Mouse (Mus musculus) kidney, embryonic 16.5 days (tissue): Measurements from ENCODE around the gene Brinp2. TPM values are rescaled to one million over a fixed set of nuclear protein-coding genes. Genes with fewer than 3 reads are reported as not detected.

Experiments used
- ATAC-seq: fragments of 200-750 bp; cut with Nextera tagmentation; 2 replicates; pipeline ENCODE4 v1.8.0; 2017; ENCODE audit warnings: moderate TSS enrichment; ENCODE audit not compliant: low FRiP score, low TSS enrichment
- H3K27ac ChIP-seq: fragments of 300-500 bp; sonication (generic); 2 replicates; pipeline ENCODE4 v1.5.1; 2014; ENCODE audit warnings: low read length
- H3K27me3 ChIP-seq: fragments of 300-500 bp; sonication (generic); 2 replicates; pipeline ENCODE4 v1.6.1; 2014; ENCODE audit warnings: low read length, control low read depth, mixed read lengths; ENCODE audit not compliant: insufficient read depth
- H3K36me3 ChIP-seq: fragments of 300-500 bp; sonication (generic); 2 replicates; pipeline ENCODE4 v1.6.1; 2014; ENCODE audit warnings: low read length, control low read depth, mixed read lengths; ENCODE audit not compliant: insufficient read depth
- H3K4me1 ChIP-seq: fragments of 300-500 bp; sonication (generic); 2 replicates; pipeline ENCODE4 v1.6.1; 2014; ENCODE audit warnings: low read length, control low read depth, mixed read lengths; ENCODE audit not compliant: insufficient read depth
- H3K4me2 ChIP-seq: fragments of 300-500 bp; sonication (generic); replicated peaks from 2 replicates; pipeline ENCODE4 v1.6.1; 2014; ENCODE audit warnings: low read depth, low read length
- H3K4me3 ChIP-seq: fragments of 300-500 bp; sonication (generic); 2 replicates; pipeline ENCODE4 v1.5.1; 2014; ENCODE audit warnings: mild to moderate bottlenecking, low read length
- H3K9ac ChIP-seq: fragments of 300-500 bp; sonication (generic); replicated peaks from 2 replicates; pipeline ENCODE4 v1.6.1; 2014; ENCODE audit warnings: low read length
- H3K9me3 ChIP-seq: fragments of 300-500 bp; sonication (generic); 2 replicates; pipeline ENCODE4 v1.6.1; 2016; ENCODE audit warnings: low read length, control low read depth
- WGBS: fragments of 180-500 bp; shearing (Covaris S2); extraction: QIAGEN DNeasy Blood & Tissue Kit; methylation state at CpG from one replicate; pipeline ENCODE4 v1.1.7; 2014; 5-methylcytosine and 5-hydroxymethylcytosine counted together
- polyA plus RNA-seq: library from polyadenylated mRNA; unstranded; fragments of >200 nt; fragmentation: Nextera tagmentation; extraction: Ambion mirVana; gene quantifications from 2 replicates; pipeline ENCODE4 v1.2.1, GENCODE M21; 2015

Brinp2 gene
- polyA plus RNA-seq, result 0.26 and 0.39 TPM in 2 replicates

DNA sequence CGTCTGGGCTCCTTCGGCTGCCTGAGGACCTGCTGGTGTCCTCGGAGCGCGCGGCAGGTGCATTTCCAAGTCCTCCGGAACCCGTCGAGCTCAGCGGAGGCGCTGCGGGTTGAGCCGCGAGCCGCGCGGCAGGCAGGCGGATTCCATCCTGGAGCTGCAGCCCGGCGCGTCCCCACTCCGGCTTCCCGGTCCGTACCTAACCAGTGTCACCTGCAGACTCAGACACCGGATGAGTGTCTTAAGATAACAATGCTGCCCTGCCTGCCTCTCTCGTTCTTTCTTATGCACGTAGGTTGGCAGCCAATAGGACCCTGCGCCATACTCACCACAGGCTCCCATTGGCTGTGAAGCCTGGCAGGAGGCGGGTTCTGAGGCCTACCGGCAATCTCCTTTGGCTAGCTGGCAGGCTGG, at the start of gene Brinp2:
Gene Brinp2 (minus strand): TSS at position 276 of the 411 bp plus-strand sequence.
- Histone ChIP-seq H3K36me3 (no peaks in the 10 kb centered on the region), H3K4me2 (peak within 1 kb of the TSS; percentile 70), H3K27ac (no peak within 1 kb of the TSS), H3K4me3 (peak within 1 kb of the TSS; percentile 55), H3K4me1 (peaks cover 7% of the 10 kb centered on the region), H3K9ac (peak within 1 kb of the TSS; percentile 42), H3K9me3 (no peaks in the 10 kb centered on the region), H3K27me3 (peaks cover 67% of the 10 kb centered on the region)
- peak; percentile 99 for ATAC-seq
- WGBS, result under 1% methylated on average over 30 of the region's 30 CpGs

DNA sequence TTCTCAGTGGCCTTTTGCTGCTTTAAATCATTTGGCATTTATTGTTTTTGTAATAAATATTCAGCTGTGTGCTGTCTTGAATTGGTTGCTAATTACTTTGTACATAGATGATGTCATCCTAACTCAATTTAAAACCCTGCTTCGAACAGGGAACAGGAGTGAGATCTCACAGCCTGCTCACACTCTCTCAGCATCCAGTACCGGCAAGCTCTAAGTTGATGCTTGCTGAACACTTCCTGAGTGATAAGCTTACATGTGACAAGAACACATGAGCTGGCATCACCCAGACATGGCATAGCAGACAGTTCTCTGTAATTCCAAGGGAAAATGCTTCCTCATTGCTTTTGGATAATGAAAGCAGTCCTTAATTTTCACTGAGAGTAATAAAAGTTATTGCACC, 44.8 kb upstream of the Brinp2 start:
- Histone ChIP-seq H3K4me3 (no peak overlapping the region), H3K36me3 (no peaks in the 10 kb centered on the region), H3K4me2 (no peak overlapping the region), H3K4me1 (no peaks in the 10 kb centered on the region), H3K27me3 (no peaks in the 10 kb centered on the region), H3K27ac (no peak overlapping the region), H3K9me3 (no peaks in the 10 kb centered on the region), H3K9ac (no peak overlapping the region)
- 29% methylated on average over 2 of the region's 2 CpGs for WGBS
- no peak for ATAC-seq

DNA sequence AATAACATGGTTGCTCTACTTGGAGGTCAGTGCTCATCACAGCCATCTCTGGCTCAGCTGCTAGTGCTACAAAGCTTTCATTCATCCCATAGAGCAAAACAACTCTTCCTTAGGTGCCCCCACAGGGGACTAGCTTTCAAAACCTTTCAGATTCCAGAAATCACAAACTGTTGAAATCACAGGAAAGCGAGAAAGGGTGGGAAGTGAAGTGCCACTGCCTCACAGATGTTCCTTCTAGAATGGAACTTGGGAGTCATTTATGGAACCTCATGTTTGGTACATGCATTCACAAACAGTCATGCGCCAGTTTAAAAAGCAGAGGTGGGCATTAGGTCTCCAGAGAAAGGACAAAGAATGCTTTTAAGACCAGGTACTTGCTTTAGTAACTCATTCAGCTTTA, 40.9 kb upstream of the Brinp2 start:
- H3K9ac ChIP-seq, result no peak overlapping the region
- no peak for ATAC-seq
- no peak overlapping the region for H3K4me2 ChIP-seq
- no peaks in the 10 kb centered on the region for H3K4me1 ChIP-seq
- WGBS, result 87% methylated on average over 2 of the region's 2 CpGs
- H3K36me3 ChIP-seq, result no peaks in the 10 kb centered on the region
- H3K4me3 ChIP-seq, result no peak overlapping the region
- H3K9me3 ChIP-seq, result no peaks in the 10 kb centered on the region
- H3K27ac ChIP-seq, result no peak overlapping the region
- no peaks in the 10 kb centered on the region for H3K27me3 ChIP-seq

DNA sequence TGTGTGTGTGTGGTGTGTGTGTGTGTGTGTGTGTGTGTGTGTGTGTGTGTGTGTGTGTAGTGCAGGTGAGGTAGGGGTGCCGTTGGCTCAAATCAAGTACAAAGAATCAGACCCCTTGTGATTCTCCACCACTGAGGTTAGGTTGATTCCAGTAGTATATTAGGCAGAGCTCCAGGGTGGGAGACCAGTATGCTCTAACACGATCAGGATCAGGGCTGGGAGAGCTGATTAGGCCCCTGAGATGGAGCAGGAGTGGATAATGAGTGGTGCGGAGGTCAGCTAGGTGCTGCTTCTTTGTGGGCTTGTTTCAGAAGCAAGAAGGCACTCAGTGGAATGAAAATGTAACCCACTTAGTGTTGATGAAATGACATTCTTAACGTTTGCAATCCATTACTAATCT, 34.6 kb upstream of the Brinp2 start:
- H3K36me3 ChIP-seq, result no peaks in the 10 kb centered on the region
- H3K9ac ChIP-seq, result no peak overlapping the region
- no peak overlapping the region for H3K27ac ChIP-seq
- no peak overlapping the region for H3K4me3 ChIP-seq
- WGBS, result 77% methylated on average over 4 of the region's 4 CpGs
- H3K27me3 ChIP-seq, result no peaks in the 10 kb centered on the region
- no peaks in the 10 kb centered on the region for H3K4me1 ChIP-seq
- ATAC-seq, result no peak
- no peaks in the 10 kb centered on the region for H3K9me3 ChIP-seq
- H3K4me2 ChIP-seq, result no peak overlapping the region

DNA sequence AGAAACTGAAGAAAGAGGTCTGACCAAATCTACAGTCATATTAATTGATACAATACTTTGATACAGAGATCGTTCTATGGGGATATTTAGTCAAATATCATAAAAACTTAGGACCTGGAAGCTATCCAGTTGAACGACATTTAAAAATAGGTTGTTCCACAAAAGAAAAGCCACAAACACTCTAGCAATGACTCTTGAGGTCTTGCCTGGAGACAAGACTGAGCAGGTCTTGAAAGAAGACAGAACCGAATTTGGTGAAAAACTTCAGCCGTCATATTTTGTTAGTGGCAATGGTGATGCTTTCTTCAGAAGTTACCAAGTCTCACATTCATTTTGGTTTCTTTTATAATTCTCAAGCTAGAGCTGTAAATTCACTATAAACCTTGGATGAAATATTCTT, 32.9 kb upstream of the Brinp2 start:
- no peaks in the 10 kb centered on the region for H3K36me3 ChIP-seq
- H3K9me3 ChIP-seq, result no peaks in the 10 kb centered on the region
- no peak overlapping the region for H3K9ac ChIP-seq
- no peaks in the 10 kb centered on the region for H3K4me1 ChIP-seq
- no peaks in the 10 kb centered on the region for H3K27me3 ChIP-seq
- H3K4me3 ChIP-seq, result no peak overlapping the region
- ATAC-seq, result no peak
- 95% methylated on average over 4 of the region's 4 CpGs for WGBS
- no peak overlapping the region for H3K4me2 ChIP-seq
- no peak overlapping the region for H3K27ac ChIP-seq

DNA sequence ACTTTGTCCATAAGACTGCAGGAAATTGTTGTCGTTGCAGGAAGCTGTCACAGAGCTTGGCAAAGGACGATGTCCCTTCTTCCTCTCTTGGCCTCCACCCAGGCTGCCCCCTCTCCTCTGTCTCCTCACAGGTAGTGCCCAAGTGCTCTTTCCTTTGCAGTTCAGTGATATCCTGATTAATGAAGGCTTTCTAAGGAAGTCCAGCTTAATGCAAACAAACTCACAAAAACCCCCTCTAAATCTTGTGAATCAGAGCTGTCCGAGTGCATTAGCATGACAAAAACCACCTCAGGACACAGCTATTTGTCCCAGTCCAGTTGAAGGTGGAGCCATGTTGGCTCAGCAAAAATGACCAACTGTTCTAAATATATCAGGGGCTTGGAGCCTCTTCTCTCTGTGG, 30.7 kb upstream of the Brinp2 start:
- no peaks in the 10 kb centered on the region for H3K9me3 ChIP-seq
- no peak overlapping the region for H3K4me3 ChIP-seq
- no peak overlapping the region for H3K4me2 ChIP-seq
- 0 out of 2 replicates have a peak, but pooled peaks cover 4% of the 10 kb centered on the region for H3K4me1 ChIP-seq
- H3K27me3 ChIP-seq, result no peaks in the 10 kb centered on the region
- peak; percentile 39; the same call in 1 of the 2 replicates for ATAC-seq
- H3K36me3 ChIP-seq, result no peaks in the 10 kb centered on the region
- H3K27ac ChIP-seq, result no peak overlapping the region
- H3K9ac ChIP-seq, result no peak overlapping the region
- WGBS, result 18% methylated on average over 3 of the region's 3 CpGs

DNA sequence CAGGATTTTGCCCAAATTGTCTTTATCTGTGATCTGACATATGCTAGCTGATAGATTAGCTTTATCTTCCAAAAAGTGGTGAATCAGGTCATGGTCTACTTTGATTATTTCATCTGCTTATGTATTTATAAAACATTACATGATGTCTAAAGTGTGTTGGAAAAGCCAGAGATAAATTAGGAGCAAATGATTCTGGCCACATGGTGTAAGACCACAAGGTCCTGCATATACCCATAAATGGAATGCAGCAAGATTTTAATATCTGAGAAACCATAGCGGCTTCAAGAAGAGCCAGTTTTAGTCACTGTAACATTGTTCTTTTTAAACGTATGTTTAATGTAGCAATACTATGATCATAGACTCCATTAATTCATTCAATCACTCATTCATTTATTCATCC, 29.2 kb upstream of the Brinp2 start:
- no peaks in the 10 kb centered on the region for H3K27me3 ChIP-seq
- WGBS, result 93% methylated on average over 2 of the region's 2 CpGs
- 0 out of 2 replicates have a peak, but pooled peaks cover 4% of the 10 kb centered on the region for H3K4me1 ChIP-seq
- H3K9me3 ChIP-seq, result no peaks in the 10 kb centered on the region
- H3K36me3 ChIP-seq, result no peaks in the 10 kb centered on the region
- no peak overlapping the region for H3K4me3 ChIP-seq
- no peak overlapping the region for H3K27ac ChIP-seq
- no peak overlapping the region for H3K4me2 ChIP-seq
- no peak for ATAC-seq
- H3K9ac ChIP-seq, result no peak overlapping the region

DNA sequence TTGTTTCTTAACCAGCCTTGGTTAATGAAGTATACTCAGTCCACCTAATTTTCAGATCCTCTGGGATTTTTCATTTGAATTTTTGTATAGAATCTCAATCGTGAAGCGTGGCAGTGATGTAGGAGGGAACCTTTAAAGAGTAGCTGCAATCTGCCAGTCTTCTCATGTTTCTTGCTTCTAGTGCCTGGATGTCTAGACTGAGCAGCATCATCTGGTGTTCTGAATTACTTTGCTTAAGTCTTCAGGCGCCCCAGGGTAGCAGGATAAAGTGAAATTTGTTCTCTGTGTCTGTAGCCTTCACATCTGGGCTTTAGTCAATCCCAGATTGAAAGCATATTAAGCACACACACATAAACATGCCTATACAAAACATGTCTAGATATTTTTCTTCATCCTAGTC, 27.1 kb upstream of the Brinp2 start:
- H3K27me3 ChIP-seq, result no peaks in the 10 kb centered on the region
- H3K27ac ChIP-seq, result no peak overlapping the region
- WGBS, result 46% methylated on average over 3 of the region's 3 CpGs
- no peak overlapping the region for H3K9ac ChIP-seq
- H3K36me3 ChIP-seq, result no peaks in the 10 kb centered on the region
- no peak for ATAC-seq
- no peak overlapping the region for H3K4me3 ChIP-seq
- H3K4me1 ChIP-seq, result 0 out of 2 replicates have a peak, but pooled peaks cover 4% of the 10 kb centered on the region
- no peak overlapping the region for H3K4me2 ChIP-seq
- no peaks in the 10 kb centered on the region for H3K9me3 ChIP-seq

DNA sequence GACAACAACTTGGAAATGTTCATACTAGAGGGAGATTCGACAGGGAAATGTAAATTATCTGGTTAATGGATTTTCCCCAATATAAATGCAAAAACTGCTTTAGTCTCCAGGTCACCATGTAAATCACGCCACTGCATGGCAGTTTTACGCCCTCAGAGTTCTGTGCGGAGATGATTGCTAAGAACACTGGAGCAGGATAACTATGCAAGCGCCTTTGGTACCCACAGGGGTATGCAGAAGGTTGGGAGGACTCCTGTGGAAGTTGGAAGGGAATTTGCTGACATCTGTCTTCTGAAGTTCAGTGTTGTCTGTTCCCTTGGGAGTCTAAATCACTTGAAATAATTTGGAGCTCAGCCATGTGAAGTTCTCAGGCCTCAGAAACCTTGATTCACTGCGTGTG, 26.2 kb upstream of the Brinp2 start:
- Histone ChIP-seq H3K36me3 (no peaks in the 10 kb centered on the region), H3K9ac (no peak overlapping the region), H3K9me3 (no peaks in the 10 kb centered on the region), H3K4me1 (0 out of 2 replicates have a peak, but pooled peaks cover 4% of the 10 kb centered on the region), H3K27ac (no peak overlapping the region), H3K4me2 (no peak overlapping the region), H3K4me3 (no peak overlapping the region), H3K27me3 (no peaks in the 10 kb centered on the region)
- ATAC-seq, result no peak
- WGBS, result 45% methylated on average over 6 of the region's 6 CpGs

DNA sequence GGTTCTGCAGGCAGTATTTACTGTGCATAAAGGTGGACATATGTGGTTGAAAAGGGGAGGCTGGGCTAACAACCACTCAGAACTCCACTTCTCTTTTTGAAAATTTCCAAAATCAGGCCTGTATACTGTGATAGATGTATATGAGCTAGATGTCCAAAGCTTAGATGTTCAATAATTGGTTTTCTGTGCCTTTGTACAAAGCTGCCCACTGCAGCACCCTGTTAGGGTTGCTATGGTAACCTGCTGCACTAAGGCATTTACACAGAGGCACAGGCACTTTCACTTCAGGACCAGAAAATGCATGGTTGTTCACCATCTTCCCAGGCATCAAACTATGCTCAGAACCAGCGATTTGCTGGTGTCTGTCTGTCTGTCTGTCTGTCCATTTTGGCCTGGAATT, 8.3 kb upstream of the Brinp2 start:
- WGBS, result 61% methylated on average over 1 of the region's 1 CpGs
- Histone ChIP-seq H3K27ac (no peak overlapping the region), H3K36me3 (no peaks in the 10 kb centered on the region), H3K27me3 (peaks cover 25% of the 10 kb centered on the region), H3K4me2 (no peak overlapping the region), H3K9me3 (no peaks in the 10 kb centered on the region), H3K4me1 (peaks cover 6% of the 10 kb centered on the region; the same call in 1 of the 2 replicates), H3K9ac (no peak overlapping the region), H3K4me3 (no peak overlapping the region)
- ATAC-seq, result no peak
